Comparison of ENCODE assay signal across 28 mouse cellular contexts in the genomic region with DNA sequence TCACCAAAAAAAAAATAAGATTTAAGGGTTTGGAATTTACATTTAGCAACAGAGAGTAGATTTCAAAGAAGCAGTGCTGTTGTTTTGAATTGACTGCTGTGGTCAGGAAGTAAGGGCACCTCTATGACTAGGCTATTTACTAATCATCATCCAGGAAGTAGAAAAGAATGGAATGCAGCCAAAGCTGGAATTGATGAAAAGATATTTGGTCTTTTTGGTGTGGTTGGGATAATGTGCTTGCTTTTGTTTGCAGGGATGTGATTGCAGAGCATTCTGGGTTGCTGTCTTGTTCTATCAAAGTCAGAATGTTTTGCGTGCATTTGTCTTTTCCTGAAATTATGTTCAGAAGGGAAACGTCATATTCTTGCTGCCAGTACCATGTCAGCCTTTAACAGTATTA. TPM values are rescaled to one million over a fixed set of nuclear protein-coding genes. Genes with fewer than 3 reads are reported as not detected.
DNase-seq lines count a peak whose midpoint lies in the region; ATAC-seq and TF ChIP-seq lines count a peak whose summit lies in the region.
"Had no signal": no experiment of that assay in that cellular context is flagged by ENCODE, and none has a peak within 500 bp of the region (broad histone marks: within the 10 kb centered on the region; RNA-seq: fewer than 3 reads in every experiment).

No protein-coding gene starts in this region.

- no peaks in the 10 kb centered on the region for H3K36me3 ChIP-seq in embryonic facial prominence, embryonic 14.5 days (ENCODE audit: control insufficient read depth, insufficient read depth, low read length)
- H3K36me3 ChIP-seq in embryonic facial prominence, embryonic 10.5 days (replicated peaks), result no peaks in the 10 kb centered on the region
- no peaks in the 10 kb centered on the region for H3K36me3 ChIP-seq in lung, embryonic 14.5 days (ENCODE audit: insufficient read depth)
- H3K36me3 ChIP-seq: embryonic facial prominence, embryonic 12.5 days; forebrain, embryonic 10.5 days; G1E; hindbrain, embryonic 10.5 days; hindbrain, embryonic 13.5 days; intestine, embryonic 15.5 days had no signal

- H3K27me3 ChIP-seq in embryonic facial prominence, embryonic 14.5 days (replicated peaks; ENCODE audit: control insufficient read depth, insufficient read depth, low read length), result no peaks in the 10 kb centered on the region
- no peaks in the 10 kb centered on the region for H3K27me3 ChIP-seq in embryonic facial prominence, embryonic 10.5 days (replicated peaks; ENCODE audit: low read depth, poor library complexity, severe bottlenecking)
- H3K27me3 ChIP-seq in lung, embryonic 14.5 days (ENCODE audit: insufficient read depth, low read length), result no peaks in the 10 kb centered on the region
- H3K27me3 ChIP-seq: CH12.LX; embryonic facial prominence, embryonic 12.5 days; forebrain, embryonic 13.5 days; hindbrain, embryonic 13.5 days; intestine, embryonic 15.5 days had no signal

- no peak overlapping the region for H3K4me3 ChIP-seq in embryonic facial prominence, embryonic 14.5 days (ENCODE audit: low read depth, low read length)
- no peak overlapping the region for H3K4me3 ChIP-seq in embryonic facial prominence, embryonic 10.5 days
- H3K4me3 ChIP-seq in lung, embryonic 14.5 days (ENCODE audit: low read depth, low read length), result no peak overlapping the region
- H3K4me3 ChIP-seq in embryonic fibroblast, embryonic 13.5 days (ENCODE audit: insufficient read depth, low read length), result no peak overlapping the region
- H3K4me3 ChIP-seq: embryonic facial prominence, embryonic 12.5 days; forebrain, embryonic 10.5 days; forebrain, embryonic 13.5 days; hindbrain, embryonic 10.5 days; hindbrain, embryonic 13.5 days; intestine, embryonic 15.5 days had no signal

- ATAC-seq in embryonic facial prominence, embryonic 14.5 days (ENCODE audit: low read depth), result no peak
- no peak for ATAC-seq in lung, embryonic 14.5 days (ENCODE audit: insufficient read depth)
- ATAC-seq: activated CD4-positive, CD25-positive, alpha-beta regulatory T cell, adult 4 months; forebrain, embryonic 13.5 days; forebrain, embryonic 16.5 days; hindbrain, embryonic 16.5 days; intestine, embryonic 15.5 days had no signal

- TF ChIP-seq CTCF in lung, embryonic 14.5 days (IDR thresholded peaks at IDR 0.05; ENCODE audit: low read depth), result no peak
- TF ChIP-seq CTCF in embryonic fibroblast, embryonic 13.5 days (IDR thresholded peaks at IDR 0.05; ENCODE audit: borderline replicate concordance, insufficient read depth, low read length), result no peak

- TF ChIP-seq POLR2A in embryonic fibroblast, embryonic 13.5 days (IDR thresholded peaks at IDR 0.05; ENCODE audit: low read depth, low read length), result no peak

- H3K9me3 ChIP-seq in embryonic facial prominence, embryonic 14.5 days (ENCODE audit: control insufficient read depth, low read length), result no peaks in the 10 kb centered on the region
- no peaks in the 10 kb centered on the region for H3K9me3 ChIP-seq in embryonic facial prominence, embryonic 10.5 days
- no peaks in the 10 kb centered on the region for H3K9me3 ChIP-seq in lung, embryonic 14.5 days (ENCODE audit: low read depth, low read length)
- H3K9me3 ChIP-seq: embryonic facial prominence, embryonic 12.5 days; forebrain, embryonic 10.5 days; forebrain, embryonic 13.5 days; G1E; hindbrain, embryonic 10.5 days; hindbrain, embryonic 13.5 days; intestine, embryonic 15.5 days had no signal

- no peak overlapping the region for H3K4me2 ChIP-seq in embryonic facial prominence, embryonic 14.5 days (ENCODE audit: low read depth, low read length)
- H3K4me2 ChIP-seq in lung, embryonic 14.5 days, result no peak overlapping the region
- H3K4me2 ChIP-seq: embryonic facial prominence, embryonic 12.5 days; forebrain, embryonic 13.5 days; heart, embryonic 11.5 days; hindbrain, embryonic 13.5 days; intestine, embryonic 15.5 days had no signal

- H3K27ac ChIP-seq in embryonic facial prominence, embryonic 14.5 days (replicated peaks; ENCODE audit: low read depth, low read length), result no peak overlapping the region
- no peak overlapping the region for H3K27ac ChIP-seq in embryonic facial prominence, embryonic 10.5 days (replicated peaks)
- no peak overlapping the region for H3K27ac ChIP-seq in lung, embryonic 14.5 days (ENCODE audit: low read depth)
- H3K27ac ChIP-seq in embryonic fibroblast, embryonic 13.5 days (ENCODE audit: insufficient read depth, low read length), result peak overlapping the region; percentile 96
- H3K27ac ChIP-seq: embryonic facial prominence, embryonic 12.5 days; forebrain, embryonic 10.5 days; forebrain, embryonic 13.5 days; hindbrain, embryonic 10.5 days; hindbrain, embryonic 13.5 days; intestine, embryonic 15.5 days had no signal

- H3K9ac ChIP-seq in embryonic facial prominence, embryonic 14.5 days (ENCODE audit: low read depth, low read length), result no peak overlapping the region
- no peak overlapping the region for H3K9ac ChIP-seq in lung, embryonic 14.5 days
- H3K9ac ChIP-seq: embryonic facial prominence, embryonic 12.5 days; forebrain, embryonic 13.5 days; hindbrain, embryonic 13.5 days; intestine, embryonic 15.5 days had no signal

- no peaks in the 10 kb centered on the region for H3K4me1 ChIP-seq in embryonic facial prominence, embryonic 14.5 days (ENCODE audit: control insufficient read depth, insufficient read depth, low read length)
- H3K4me1 ChIP-seq in embryonic facial prominence, embryonic 10.5 days, result no peaks in the 10 kb centered on the region
- no peaks in the 10 kb centered on the region; the same call in 1 of the 2 replicates for H3K4me1 ChIP-seq in lung, embryonic 14.5 days (ENCODE audit: insufficient read depth)
- peaks cover 10% of the 10 kb centered on the region for H3K4me1 ChIP-seq in embryonic fibroblast, embryonic 13.5 days (ENCODE audit: control insufficient read depth, insufficient read depth, low read length)
- H3K4me1 ChIP-seq: forebrain, embryonic 13.5 days; intestine, embryonic 15.5 days had no signal

- DNase-seq in embryonic facial prominence, embryonic 14.5 days (ENCODE audit: low spot score), result peak; percentile 12
- no peak for DNase-seq in embryonic facial prominence, embryonic 10.5 days (ENCODE audit: low spot score)
- peak; percentile 17 for DNase-seq in lung, embryonic 14.5 days
- DNase-seq in lung, postnatal 10 days, result no peak
- peak; percentile 68 for DNase-seq in 3T3-L1 (ENCODE audit: low read depth, low spot score)
- no peak for DNase-seq in gastrocnemius, postnatal 10 days
- DNase-seq: adrenal gland, adult 8-10 months; adrenal gland, postnatal 25 days; B cell, adult 2 months; cerebellum, adult 11-12 months; cerebellum, adult 8-10 months; cerebellum, postnatal 10 days; cerebellum, postnatal 36 days; gastrocnemius, postnatal 36 days; heart, postnatal 36 days had no signal

- 55% methylated on average over 2 of the region's 2 CpGs for WGBS in embryonic facial prominence, embryonic 14.5 days
- WGBS in embryonic facial prominence, embryonic 10.5 days, result 90% methylated on average over 2 of the region's 2 CpGs
- 78% methylated on average over 2 of the region's 2 CpGs for WGBS in lung, embryonic 14.5 days

RNA-seq across cellular contexts. Expression of a gene that starts 20.7 kb away (rescaled TPM):
- polyA plus RNA-seq in embryonic facial prominence, embryonic 14.5 days (2014; fragmentation: Nextera tagmentation; extraction: Ambion mirVana), result 7.7 and 11.1 TPM in 2 replicates
- polyA plus RNA-seq in embryonic facial prominence, embryonic 10.5 days (2016; fragmentation: Nextera tagmentation; extraction: Ambion mirVana), result 3.6 and 13.1 TPM in 2 replicates
- 19.2 TPM in 2 replicates for polyA plus RNA-seq in lung, embryonic 14.5 days (2014; fragmentation: Nextera tagmentation; extraction: Ambion mirVana)
- polyA plus RNA-seq in embryonic fibroblast, embryonic 13.5 days (2011; ENCODE audit: insufficient read length, low read depth, missing spikeins), result 0.45 and 3.0 TPM in 2 replicates
- total RNA-seq in gastrocnemius, postnatal 10 days (2021), result 10 to 100 TPM; 15.6 to 17.9 TPM
- polyA plus RNA-seq: G1E had no signal

Comparison
In these comparisons a context has a peak if more than half of its experiments do, and no peak if none do; other contexts are left out.
1. DNase-seq: peak in embryonic facial prominence, embryonic 14.5 days (single experiment), lung, embryonic 14.5 days (single experiment) and 3T3-L1 (single experiment); none in embryonic facial prominence, embryonic 10.5 days (single experiment), lung, postnatal 10 days (single experiment) and gastrocnemius, postnatal 10 days (single experiment).